ENCODE assay signal across 9 mouse cellular contexts in genomic region chr15:99096061-99096793, GRCm38 (mm10). TPM values are rescaled to one million over a fixed set of nuclear protein-coding genes. Genes with fewer than 3 reads are reported as not detected.
DNase-seq lines count a peak whose midpoint lies in the region; ATAC-seq and TF ChIP-seq lines count a peak whose summit lies in the region.
"Had no signal": no experiment of that assay in that cellular context is flagged by ENCODE, and none has a peak within 500 bp of the region (broad histone marks: within the 10 kb centered on the region; RNA-seq: fewer than 3 reads in every experiment).

No protein-coding gene starts in this region.

- ATAC-seq in forebrain, embryonic 13.5 days: no peak
- ATAC-seq in neural tube, embryonic 12.5 days (ENCODE audit: low FRiP score, low read depth): no peak
- ATAC-seq: Patski had no signal

- H3K4me3 ChIP-seq in layer of hippocampus, adult 2 months: peak overlapping the region; percentile 42; the same call in 1 of the 2 replicates
- peak overlapping the region; percentile 41 for H3K4me3 ChIP-seq in forebrain, embryonic 13.5 days
- H3K4me3 ChIP-seq in neural tube, embryonic 12.5 days: peak overlapping the region; percentile 37

- peaks cover 64% of the 10 kb centered on the region for H3K4me1 ChIP-seq in forebrain, embryonic 13.5 days
- H3K4me1 ChIP-seq in neural tube, embryonic 12.5 days: peaks cover 55% of the 10 kb centered on the region

- 3% methylated on average over 24 of the region's 24 CpGs for WGBS in forebrain, embryonic 13.5 days
- 1% methylated on average over 24 of the region's 24 CpGs for WGBS in neural tube, embryonic 12.5 days

- H3K9me3 ChIP-seq in forebrain, embryonic 13.5 days (replicated peaks): no peaks in the 10 kb centered on the region
- H3K9me3 ChIP-seq in neural tube, embryonic 12.5 days: no peaks in the 10 kb centered on the region

- no peak for TF ChIP-seq CTCF in layer of hippocampus, adult 2 months (conservative IDR thresholded peaks at IDR 0.05)

- H3K27ac ChIP-seq in layer of hippocampus, adult 2 months: no peak overlapping the region
- no peak overlapping the region for H3K27ac ChIP-seq in forebrain, embryonic 13.5 days
- no peak overlapping the region for H3K27ac ChIP-seq in neural tube, embryonic 12.5 days

- peak overlapping the region; percentile 53 for H3K9ac ChIP-seq in forebrain, embryonic 13.5 days
- peak overlapping the region; percentile 47 for H3K9ac ChIP-seq in neural tube, embryonic 12.5 days

- no peak for DNase-seq in layer of hippocampus, adult 2 months (ENCODE audit: low spot score in 2 of 2)
- DNase-seq in layer of hippocampus, adult 9-10 months (ENCODE audit: low spot score): no peak
- peak; percentile 43 to 64 for DNase-seq in kidney, postnatal 25 days
- no peak for DNase-seq in thymus, adult 18-20 months
- DNase-seq in ovary, postnatal 36 days (ENCODE audit: low spot score): no peak
- DNase-seq in adrenal gland, adult 8-10 months: no peak

- H3K4me2 ChIP-seq in forebrain, embryonic 13.5 days: peak overlapping the region; percentile 70
- H3K4me2 ChIP-seq in neural tube, embryonic 12.5 days (replicated peaks): peak overlapping the region; percentile 83

- H3K36me3 ChIP-seq in forebrain, embryonic 13.5 days (ENCODE audit: poor library complexity, severe bottlenecking): no peaks in the 10 kb centered on the region
- no peaks in the 10 kb centered on the region for H3K36me3 ChIP-seq in neural tube, embryonic 12.5 days

- peaks cover 78% of the 10 kb centered on the region for H3K27me3 ChIP-seq in forebrain, embryonic 13.5 days
- peaks cover 65% of the 10 kb centered on the region for H3K27me3 ChIP-seq in neural tube, embryonic 12.5 days (replicated peaks)
- H3K27me3 ChIP-seq: Patski had no signal

RNA-seq across cellular contexts. Expression of gene Dnajc22, which starts 3.3 kb away (rescaled TPM):
- under 1 TPM in 1 of 2 experiments, not detected in 1; 0.31 TPM for total RNA-seq in layer of hippocampus, adult 2 months (2021)
- polyA plus RNA-seq in forebrain, embryonic 13.5 days (2015; fragmentation: Nextera tagmentation; extraction: Ambion mirVana): 0.25 and 0.84 TPM in 2 replicates
- polyA plus RNA-seq in neural tube, embryonic 12.5 days (2016; fragmentation: Nextera tagmentation; extraction: Ambion mirVana): 0.70 and 1.1 TPM in 2 replicates
- total RNA-seq in adrenal gland, adult 8-10 months (2022): 1 to 10 TPM in 2 of 4 experiments, under 1 TPM in 2; 0.37 to 1.6 (median 1.2) TPM

RNA-seq across cellular contexts. Expression of gene C1ql4, which starts 8.6 kb away (rescaled TPM):
- total RNA-seq in layer of hippocampus, adult 2 months (2021): not detected
- 0.39 TPM in 1 of 2 replicates, not detected in the other for polyA plus RNA-seq in forebrain, embryonic 13.5 days (2015; fragmentation: Nextera tagmentation; extraction: Ambion mirVana)
- 4.4 and 4.5 TPM in 2 replicates for polyA plus RNA-seq in neural tube, embryonic 12.5 days (2016; fragmentation: Nextera tagmentation; extraction: Ambion mirVana)
- total RNA-seq in adrenal gland, adult 8-10 months (2022): not detected

RNA-seq across cellular contexts. Expression of gene Troap, which starts 21.9 kb away (rescaled TPM):
- under 1 TPM; 0.36 to 0.64 TPM for total RNA-seq in layer of hippocampus, adult 2 months (2021)
- 37.8 and 38.6 TPM in 2 replicates for polyA plus RNA-seq in forebrain, embryonic 13.5 days (2015; fragmentation: Nextera tagmentation; extraction: Ambion mirVana)
- 24.2 and 25.8 TPM in 2 replicates for polyA plus RNA-seq in neural tube, embryonic 12.5 days (2016; fragmentation: Nextera tagmentation; extraction: Ambion mirVana)
- total RNA-seq in adrenal gland, adult 8-10 months (2022): 1 to 10 TPM in 1 of 4 experiments, under 1 TPM in 3; 0.22 to 2.3 (median 0.67) TPM

RNA-seq across cellular contexts. Expression of gene Spats2, which starts 29.5 kb away (rescaled TPM):
- total RNA-seq in layer of hippocampus, adult 2 months (2021): 10 to 100 TPM; 29.2 to 30.9 TPM
- polyA plus RNA-seq in forebrain, embryonic 13.5 days (2015; fragmentation: Nextera tagmentation; extraction: Ambion mirVana): 44.6 and 46.2 TPM in 2 replicates
- 70.9 and 71.5 TPM in 2 replicates for polyA plus RNA-seq in neural tube, embryonic 12.5 days (2016; fragmentation: Nextera tagmentation; extraction: Ambion mirVana)
- 10 to 100 TPM; 13.9 to 20.1 (median 17.6) TPM for total RNA-seq in adrenal gland, adult 8-10 months (2022)

RNA-seq across cellular contexts. Expression of gene Prph, which starts 41.3 kb away (rescaled TPM):
- under 1 TPM; 0.67 to 0.83 TPM for total RNA-seq in layer of hippocampus, adult 2 months (2021)
- polyA plus RNA-seq in forebrain, embryonic 13.5 days (2015; fragmentation: Nextera tagmentation; extraction: Ambion mirVana): 0.94 and 1.6 TPM in 2 replicates
- polyA plus RNA-seq in neural tube, embryonic 12.5 days (2016; fragmentation: Nextera tagmentation; extraction: Ambion mirVana): 109 and 168 TPM in 2 replicates
- 1 to 10 TPM in 2 of 4 experiments, under 1 TPM in 2; 0.81 to 2.2 (median 1.4) TPM for total RNA-seq in adrenal gland, adult 8-10 months (2022)

Comparison
In these comparisons a context has a peak if more than half of its experiments do, and no peak if none do; other contexts are left out.
1. DNase-seq: peak in kidney, postnatal 25 days (2 of 2); none in layer of hippocampus, adult 2 months (0 of 2), layer of hippocampus, adult 9-10 months (single experiment), thymus, adult 18-20 months (0 of 2), ovary, postnatal 36 days (single experiment) and adrenal gland, adult 8-10 months (single experiment).
2. Peak in every context shown above with its lines, with median percentiles within 50 percentile points of each other: H3K4me3 ChIP-seq.